Mouse (Mus musculus) adrenal gland, adult 2 months (tissue): Measurements from ENCODE around the gene Krtap5-1. TPM values are rescaled to one million over a fixed set of nuclear protein-coding genes. Genes with fewer than 3 reads are reported as not detected.
"Not testable (repeated sequence)": the region's sequence is repeated elsewhere in the genome, so short reads cannot be mapped to it uniquely, and the experiment has no call there.

ENCODE experiments used
- DNase-seq: peaks from one replicate; pipeline ENCODE4 v3.0.0; 2021
- polyA plus RNA-seq: library from polyadenylated mRNA; depleted of rRNA; stranded (reverse); fragments of >200 nt; gene quantifications from 2 replicates; pipeline ENCODE4 v1.2.3, GENCODE M21; 2012; rRNA removed
- total RNA-seq, 2 experiments: library from RNA; stranded (reverse); gene quantifications; 2 replicates each; pipeline ENCODE4 v1.2.3; 2021

Gene Krtap5-1
- total and polyA plus RNA-seq, 3 experiments: not detected

DNA sequence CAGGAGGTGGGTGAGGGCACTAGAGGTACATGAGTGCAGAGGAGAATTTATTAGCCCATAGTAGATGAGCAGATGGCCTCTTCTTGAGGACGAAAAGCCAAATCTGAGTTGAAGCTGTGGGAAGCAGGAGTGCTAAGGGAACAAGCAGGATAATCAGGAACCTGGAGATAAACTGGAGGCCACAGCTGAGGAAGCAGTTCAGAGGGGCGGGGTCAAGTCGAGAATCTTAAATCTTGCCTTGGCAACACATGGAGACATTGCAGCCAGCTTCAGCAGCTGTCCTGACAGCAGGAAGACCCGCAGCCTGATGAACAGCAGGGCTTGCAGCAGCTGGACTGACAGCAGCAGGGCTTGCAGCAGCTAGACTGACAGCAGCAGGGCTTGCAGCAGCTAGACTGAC, 810 bp downstream of the Krtap5-1 start:
- DNase-seq: not testable (repeated sequence)

DNA sequence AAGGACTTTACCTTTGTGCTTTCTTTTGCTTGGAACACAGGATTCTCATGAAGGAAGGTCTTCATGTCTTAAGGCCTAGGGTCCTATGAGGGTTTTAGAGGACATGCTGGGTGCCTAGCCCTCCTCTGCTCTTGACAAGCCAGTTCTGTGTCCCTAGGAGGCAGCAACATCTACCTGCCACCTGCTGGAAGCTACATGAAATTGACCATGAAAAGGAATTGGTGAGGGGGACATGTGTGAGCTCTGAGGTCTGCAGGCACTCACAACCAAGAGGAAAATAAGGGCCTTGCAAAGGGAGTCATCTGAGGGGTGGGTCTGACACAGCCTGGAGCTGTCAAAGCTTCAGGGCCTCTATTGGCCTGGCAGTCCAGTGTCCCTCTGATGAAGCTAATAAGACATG, 1.5 kb downstream of the Krtap5-1 start:
- no peak for DNase-seq

DNA sequence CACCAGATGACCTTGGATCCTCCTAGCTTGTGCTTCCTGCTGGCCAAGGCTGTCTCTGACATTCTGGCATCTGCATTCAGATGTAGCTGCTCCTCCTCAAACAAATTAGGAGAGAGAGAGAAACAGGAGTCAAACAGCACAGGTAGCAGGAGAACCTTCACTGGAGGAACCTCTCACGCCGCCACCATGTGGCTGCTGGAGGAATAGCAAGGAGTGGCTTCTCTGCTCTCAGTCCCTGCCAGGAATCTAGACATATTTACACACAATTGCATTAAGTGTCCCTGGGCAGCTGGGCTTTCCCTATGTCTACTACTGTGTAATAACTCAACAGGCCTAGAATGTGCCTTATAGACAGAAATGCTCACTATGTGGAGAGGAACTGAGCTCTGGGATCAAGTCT, 3.1 kb downstream of the Krtap5-1 start:
- DNase-seq: peak; percentile 31

DNA sequence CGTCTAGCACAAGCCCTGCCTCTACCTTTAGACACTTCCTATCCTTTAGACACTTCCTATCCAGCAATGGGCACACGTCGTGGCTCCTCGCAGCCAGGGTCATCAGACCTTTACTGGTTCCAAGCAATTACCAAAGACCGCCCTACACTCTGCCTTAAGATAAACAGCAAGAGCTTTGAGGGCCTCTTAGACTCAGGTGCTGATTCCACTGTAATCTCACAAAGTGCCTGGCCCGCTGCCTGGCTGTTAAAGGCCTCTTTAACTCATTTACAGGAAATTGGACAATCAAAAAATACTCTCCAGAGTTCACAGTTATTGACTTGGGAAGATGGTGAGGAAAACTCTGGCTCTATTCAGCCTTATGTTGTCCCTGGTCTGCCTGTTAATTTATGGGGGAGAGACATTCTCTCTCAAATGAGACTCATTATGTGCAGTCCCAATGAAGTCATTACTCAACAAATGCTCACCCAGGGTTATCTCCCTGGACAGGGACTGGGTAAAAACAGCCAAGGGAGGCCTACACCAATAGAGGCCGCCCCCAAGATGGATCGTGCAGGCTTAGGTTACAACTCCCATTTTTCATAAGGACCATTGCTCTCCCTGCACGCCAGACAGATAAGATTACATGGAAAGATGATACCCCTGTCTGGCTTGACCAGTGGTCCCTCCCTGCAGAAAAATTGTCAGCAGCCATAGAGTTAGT, 10.9 kb downstream of the Krtap5-1 start:
- not testable (repeated sequence) for DNase-seq

GRCm38 (mm10) chr7:142285130-142285835, 11.6 kb downstream of the Krtap5-1 start:
- DNase-seq: peak; percentile 70

DNA sequence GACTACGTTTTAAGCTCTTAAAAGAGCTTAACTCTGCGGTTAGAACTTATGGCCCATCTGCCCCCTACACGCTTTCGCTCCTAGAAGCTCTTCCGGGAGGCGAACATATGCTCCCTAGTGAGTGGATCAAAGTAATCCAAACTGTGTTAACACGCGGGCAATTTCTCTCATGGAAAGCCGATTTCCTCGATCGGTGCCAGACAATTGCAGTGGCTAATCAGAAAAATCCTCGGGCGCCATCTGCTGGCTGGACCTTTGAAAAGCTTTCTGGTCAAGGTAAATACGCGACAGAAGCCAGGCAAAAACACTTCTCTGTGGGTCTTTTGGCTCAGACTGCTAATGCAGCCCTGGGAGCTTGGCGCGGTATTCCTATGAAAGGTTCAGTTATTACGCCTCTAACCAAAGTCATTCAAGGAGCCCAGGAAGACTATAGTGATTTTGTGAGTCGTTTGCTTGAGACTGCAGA, 12.3 kb downstream of the Krtap5-1 start:
- peak; percentile 93 for DNase-seq

- DNase-seq: peak; percentile 67
Measured at GRCm38 (mm10) chr7:142284023-142284591, 12.8 kb downstream of the Krtap5-1 start.

DNA sequence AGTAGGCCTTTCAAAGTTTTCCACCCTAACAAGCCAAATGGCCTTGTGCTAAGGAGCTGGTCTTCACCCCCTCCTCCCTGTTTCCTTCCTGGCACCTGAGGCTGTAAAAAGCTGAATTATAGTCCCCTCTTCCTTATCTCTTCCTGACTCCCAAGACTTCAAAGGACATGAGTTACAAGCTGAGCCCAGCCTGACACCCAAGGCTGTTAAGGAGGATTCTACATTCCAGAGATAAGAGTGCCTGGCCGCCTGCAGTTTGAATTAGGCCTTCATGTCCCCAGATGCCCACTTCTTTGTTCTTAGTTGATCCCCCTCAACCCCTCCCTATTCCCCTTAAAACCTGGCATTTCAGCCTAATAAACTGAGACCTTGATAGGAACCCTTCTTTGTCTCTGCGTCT, 14.1 kb downstream of the Krtap5-1 start:
- DNase-seq: peak; percentile 45

DNA sequence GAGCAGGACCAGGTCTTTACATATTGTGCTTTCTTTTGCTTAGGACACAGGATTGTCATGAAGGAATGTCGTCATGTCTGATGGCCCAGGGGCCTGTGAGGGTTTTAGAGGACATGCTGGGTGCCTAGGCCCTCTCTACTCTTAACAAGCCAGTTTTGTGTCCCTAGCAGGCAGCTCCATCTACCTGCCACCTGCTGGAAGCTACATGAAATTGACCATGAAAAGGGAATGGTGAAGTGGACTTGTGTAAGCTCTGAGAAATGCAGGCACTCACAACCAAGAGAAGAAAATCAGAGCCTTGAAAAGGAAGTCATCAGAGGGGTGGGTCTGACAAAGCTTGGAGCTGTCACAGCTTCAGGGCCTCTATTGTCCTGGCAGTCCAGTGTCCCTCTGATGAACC, 17.6 kb downstream of the Krtap5-1 start:
- not testable (repeated sequence) for DNase-seq

- peak; percentile 68 for DNase-seq
Measured at GRCm38 (mm10) chr7:142278183-142278582, 18.7 kb downstream of the Krtap5-1 start.

- not testable (repeated sequence) for DNase-seq
Measured at GRCm38 (mm10) chr7:142274263-142274662, 22.7 kb downstream of the Krtap5-1 start, which contains the start of gene Gm4559. Gene Gm4559, minus strand, starts transcription at chr7:142274363.

- DNase-seq: not testable (repeated sequence)
Measured at GRCm38 (mm10) chr7:142258254-142258653, 38.7 kb downstream of the Krtap5-1 start, which contains the start of gene Gm2431. Gene Gm2431, minus strand, starts transcription at chr7:142258354.

DNA sequence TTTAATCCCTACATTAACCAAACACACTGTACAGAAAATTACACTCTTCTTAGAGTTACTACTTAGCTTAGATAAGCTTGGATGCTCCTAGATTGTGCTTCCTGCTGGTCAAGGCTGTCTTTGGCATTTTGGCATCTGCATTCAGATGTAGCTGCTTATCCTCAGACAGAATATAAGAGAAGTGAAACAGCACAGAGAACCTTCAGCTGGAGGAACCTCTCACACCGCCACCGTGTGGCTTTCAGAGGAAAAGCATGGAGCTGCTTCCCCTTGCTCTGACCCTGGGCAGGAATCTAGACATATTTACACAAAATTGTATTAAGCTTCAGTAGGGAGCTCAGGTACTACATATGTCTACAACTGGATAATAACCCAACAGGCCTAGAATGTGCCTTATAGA, 41.4 kb downstream of the Krtap5-1 start:
- DNase-seq: peak; percentile 34

GRCm38 (mm10) chr7:142249824-142250223, 47.1 kb downstream of the Krtap5-1 start:
- peak; percentile 22 for DNase-seq

Other genes with a start within 250 kb of the Krtap5-1 start
- 10 to 100 TPM; 52.3 to 59.3 TPM for gene Mob2, start 236.1 kb downstream of the Krtap5-1 start, total RNA-seq
- 33.1 and 38.2 TPM in 2 replicates for gene Mob2, start 236.1 kb downstream of the Krtap5-1 start, polyA plus RNA-seq
- 10 to 100 TPM; 11.1 to 15.9 TPM for gene Dusp8, start 201.3 kb downstream of the Krtap5-1 start, total RNA-seq
- 10.7 and 13.2 TPM in 2 replicates for gene Dusp8, start 201.3 kb downstream of the Krtap5-1 start, polyA plus RNA-seq
- gene Gm45618, start 176.4 kb downstream of the Krtap5-1 start, total RNA-seq: not detected
- not detected in 2 replicates for gene Gm45618, start 176.4 kb downstream of the Krtap5-1 start, polyA plus RNA-seq
- not detected for gene Gm39115, start 161.1 kb downstream of the Krtap5-1 start, total RNA-seq
- not detected in 2 replicates for gene Gm39115, start 161.1 kb downstream of the Krtap5-1 start, polyA plus RNA-seq
- not detected for gene Gm45337, start 152.5 kb downstream of the Krtap5-1 start, total RNA-seq
- gene Gm45337, start 152.5 kb downstream of the Krtap5-1 start, polyA plus RNA-seq: not detected in 2 replicates
- gene Gm29735, start 140.0 kb downstream of the Krtap5-1 start, total RNA-seq: not detected
- not detected in 2 replicates for gene Gm29735, start 140.0 kb downstream of the Krtap5-1 start, polyA plus RNA-seq
- not detected for gene Gm4553, start 131.4 kb downstream of the Krtap5-1 start, total RNA-seq
- not detected in 2 replicates for gene Gm4553, start 131.4 kb downstream of the Krtap5-1 start, polyA plus RNA-seq
- not detected for gene Krtap5-2, start 121.1 kb downstream of the Krtap5-1 start, total RNA-seq
- not detected in 2 replicates for gene Krtap5-2, start 121.1 kb downstream of the Krtap5-1 start, polyA plus RNA-seq
- not detected for gene Gm10153, start 106.7 kb downstream of the Krtap5-1 start, total RNA-seq
- not detected in 2 replicates for gene Gm10153, start 106.7 kb downstream of the Krtap5-1 start, polyA plus RNA-seq
- not detected for gene Krtap5-3, start 95.8 kb downstream of the Krtap5-1 start, total RNA-seq
- not detected in 2 replicates for gene Krtap5-3, start 95.8 kb downstream of the Krtap5-1 start, polyA plus RNA-seq
- not detected for gene Gm7579, start 85.3 kb downstream of the Krtap5-1 start, total RNA-seq
- not detected in 2 replicates for gene Gm7579, start 85.3 kb downstream of the Krtap5-1 start, polyA plus RNA-seq
- gene Krtap5-5, start 67.1 kb downstream of the Krtap5-1 start, total RNA-seq: not detected
- gene Krtap5-5, start 67.1 kb downstream of the Krtap5-1 start, polyA plus RNA-seq: 0.11 TPM in 1 of 2 replicates, not detected in the other
- not detected for gene Gm40460, start 56.0 kb downstream of the Krtap5-1 start, total RNA-seq
- not detected in 2 replicates for gene Gm40460, start 56.0 kb downstream of the Krtap5-1 start, polyA plus RNA-seq
- gene Gm2431, start 38.8 kb downstream of the Krtap5-1 start, total RNA-seq: not detected
- gene Gm2431, start 38.8 kb downstream of the Krtap5-1 start, polyA plus RNA-seq: not detected in 2 replicates
- not detected for gene Gm4559, start 22.8 kb downstream of the Krtap5-1 start, total RNA-seq
- not detected in 2 replicates for gene Gm4559, start 22.8 kb downstream of the Krtap5-1 start, polyA plus RNA-seq
- not detected for gene Krtap5-4, start 6.4 kb upstream of the Krtap5-1 start, total RNA-seq
- not detected in 2 replicates for gene Krtap5-4, start 6.4 kb upstream of the Krtap5-1 start, polyA plus RNA-seq
- gene Ifitm10, start 76.6 kb upstream of the Krtap5-1 start, total RNA-seq: 1 to 10 TPM; 3.0 to 5.8 TPM
- 12.0 and 15.2 TPM in 2 replicates for gene Ifitm10, start 76.6 kb upstream of the Krtap5-1 start, polyA plus RNA-seq
- 1 to 10 TPM; 2.9 to 6.9 TPM for gene Gm49369, start 85.5 kb upstream of the Krtap5-1 start, total RNA-seq
- gene Gm49369, start 85.5 kb upstream of the Krtap5-1 start, polyA plus RNA-seq: not detected in 2 replicates
- 1,000 to 10,000 TPM in 1 of 2 experiments, 100 to 1,000 TPM in 1; 904 to 1,338 TPM for gene Ctsd, start 90.9 kb upstream of the Krtap5-1 start, total RNA-seq
- gene Ctsd, start 90.9 kb upstream of the Krtap5-1 start, polyA plus RNA-seq: 889 and 996 TPM in 2 replicates
- not detected for gene Syt8, start 137.7 kb upstream of the Krtap5-1 start, total RNA-seq
- 0.16 and 0.20 TPM in 2 replicates for gene Syt8, start 137.7 kb upstream of the Krtap5-1 start, polyA plus RNA-seq
- under 1 TPM; 0.62 to 0.63 TPM for gene Tnni2, start 144.7 kb upstream of the Krtap5-1 start, total RNA-seq
- 0.15 TPM in 1 of 2 replicates, not detected in the other for gene Tnni2, start 144.7 kb upstream of the Krtap5-1 start, polyA plus RNA-seq
- gene Lsp1, start 163.7 kb upstream of the Krtap5-1 start, total RNA-seq: 10 to 100 TPM; 20.9 to 28.7 TPM
- gene Lsp1, start 163.7 kb upstream of the Krtap5-1 start, polyA plus RNA-seq: 22.2 and 25.1 TPM in 2 replicates
- gene Tnnt3, start 201.7 kb upstream of the Krtap5-1 start, total RNA-seq: not detected
- 0.52 TPM in 1 of 2 replicates, not detected in the other for gene Tnnt3, start 201.7 kb upstream of the Krtap5-1 start, polyA plus RNA-seq
- gene Mrpl23, start 235.6 kb upstream of the Krtap5-1 start, total RNA-seq: 1 to 10 TPM; 2.2 to 8.0 TPM
- gene Mrpl23, start 235.6 kb upstream of the Krtap5-1 start, polyA plus RNA-seq: 6.9 and 7.6 TPM in 2 replicates